Mouse (Mus musculus) cerebellum, adult 8-10 months (tissue): ENCODE measurements around the gene Vpreb1.
"Not testable (repeated sequence)": the region's sequence is repeated elsewhere in the genome, so short reads cannot be mapped to it uniquely, and the experiment has no call there.

Experiments used
- DNase-seq: peaks from one replicate; pipeline ENCODE4 v3.0.0; 2022

Gene Vpreb1

DNA sequence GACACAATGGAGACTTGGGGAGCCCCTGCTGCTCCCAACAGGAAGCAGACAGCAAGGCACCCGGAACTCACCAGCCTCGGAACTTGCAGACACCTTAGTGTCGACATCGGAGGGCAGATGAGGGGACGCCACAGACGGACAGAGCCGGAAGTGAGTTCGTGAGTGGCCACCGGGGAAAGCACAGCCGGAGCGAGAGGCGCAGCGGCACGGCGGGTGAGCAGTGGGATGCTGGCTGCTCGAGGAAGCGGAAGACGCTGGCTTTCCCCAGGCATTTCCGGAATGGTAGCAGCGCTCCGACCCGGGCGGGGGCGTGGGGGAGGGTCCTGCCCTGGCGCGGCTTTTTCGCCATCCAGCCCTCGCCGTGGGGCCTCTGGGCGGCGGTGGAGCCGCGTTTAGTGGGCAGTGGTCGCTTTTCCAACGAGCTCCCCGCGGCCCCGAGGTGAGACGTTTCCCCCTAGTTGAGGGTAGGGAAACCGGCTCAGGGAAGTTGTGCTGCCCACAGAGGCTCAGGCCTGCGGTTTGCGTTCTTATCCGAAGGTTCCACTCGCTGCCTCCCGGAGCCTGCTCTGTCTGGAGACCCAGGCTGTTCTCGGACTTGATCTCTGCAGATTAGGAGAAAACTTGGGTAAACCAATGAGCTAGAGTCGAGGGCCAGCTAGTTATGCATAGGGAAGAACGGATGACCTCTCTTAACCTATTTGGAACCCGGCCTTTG is at the start of gene Vpreb1, which contains the start of gene Top3b:
Gene Vpreb1, minus strand, starts transcription at position 227 of the 715 bp plus-strand sequence.
Gene Top3b, plus strand, starts transcription at position 120 of the 715 bp plus-strand sequence.
- DNase-seq, result peak; percentile 87

DNA sequence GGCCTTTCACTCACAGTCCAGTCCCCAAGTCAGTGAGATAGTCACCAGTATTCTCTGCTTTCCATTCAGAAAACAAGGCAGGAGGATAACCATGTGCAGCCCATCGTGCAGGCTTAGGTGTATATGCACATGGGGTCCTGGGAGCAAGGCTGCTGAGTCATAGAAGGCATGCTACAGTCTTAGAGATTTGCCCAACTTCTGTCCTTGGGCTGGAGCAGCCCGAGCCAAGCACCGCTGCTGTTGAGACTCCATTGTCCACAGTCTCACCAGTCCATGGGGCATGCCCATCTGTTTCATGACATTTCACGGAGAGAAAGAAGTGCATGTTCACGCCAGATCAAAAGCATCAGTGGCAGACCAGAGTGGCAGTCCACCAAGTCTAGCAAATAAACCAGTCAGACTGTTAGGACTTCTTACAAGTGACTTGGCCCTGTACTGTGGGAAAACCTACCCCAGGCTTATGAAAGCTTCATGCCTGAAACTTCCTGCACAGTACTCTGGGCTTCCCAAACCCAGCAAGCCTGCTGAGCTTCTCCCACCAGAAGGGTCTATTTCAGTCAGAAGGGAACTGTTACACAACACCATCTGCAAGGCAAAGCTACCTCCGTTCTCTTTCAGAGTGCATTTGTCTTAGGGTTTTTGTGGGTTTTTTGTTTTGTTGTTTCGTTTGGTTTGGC is 47.9 kb upstream of the Vpreb1 start:
- DNase-seq, result no peak

DNA sequence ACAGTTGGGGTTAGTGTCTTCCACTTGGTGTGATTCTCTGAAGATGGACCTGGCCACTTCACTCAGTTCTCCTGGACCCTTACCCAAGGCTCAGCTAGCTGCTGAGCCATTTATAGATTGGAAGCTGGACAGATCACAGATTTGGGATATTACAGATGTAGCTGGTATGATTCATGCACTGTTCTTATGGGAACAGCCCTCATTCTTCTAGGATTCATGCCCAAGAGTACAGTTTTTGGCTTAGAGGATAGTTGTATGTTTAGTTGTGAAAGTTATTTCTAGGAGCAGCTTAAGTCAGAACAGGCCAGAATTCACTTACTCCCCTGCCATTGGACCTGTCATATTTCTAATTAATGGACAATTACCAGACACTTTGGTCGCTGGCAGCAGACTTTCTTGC is 42.8 kb upstream of the Vpreb1 start:
- DNase-seq, result no peak

DNA sequence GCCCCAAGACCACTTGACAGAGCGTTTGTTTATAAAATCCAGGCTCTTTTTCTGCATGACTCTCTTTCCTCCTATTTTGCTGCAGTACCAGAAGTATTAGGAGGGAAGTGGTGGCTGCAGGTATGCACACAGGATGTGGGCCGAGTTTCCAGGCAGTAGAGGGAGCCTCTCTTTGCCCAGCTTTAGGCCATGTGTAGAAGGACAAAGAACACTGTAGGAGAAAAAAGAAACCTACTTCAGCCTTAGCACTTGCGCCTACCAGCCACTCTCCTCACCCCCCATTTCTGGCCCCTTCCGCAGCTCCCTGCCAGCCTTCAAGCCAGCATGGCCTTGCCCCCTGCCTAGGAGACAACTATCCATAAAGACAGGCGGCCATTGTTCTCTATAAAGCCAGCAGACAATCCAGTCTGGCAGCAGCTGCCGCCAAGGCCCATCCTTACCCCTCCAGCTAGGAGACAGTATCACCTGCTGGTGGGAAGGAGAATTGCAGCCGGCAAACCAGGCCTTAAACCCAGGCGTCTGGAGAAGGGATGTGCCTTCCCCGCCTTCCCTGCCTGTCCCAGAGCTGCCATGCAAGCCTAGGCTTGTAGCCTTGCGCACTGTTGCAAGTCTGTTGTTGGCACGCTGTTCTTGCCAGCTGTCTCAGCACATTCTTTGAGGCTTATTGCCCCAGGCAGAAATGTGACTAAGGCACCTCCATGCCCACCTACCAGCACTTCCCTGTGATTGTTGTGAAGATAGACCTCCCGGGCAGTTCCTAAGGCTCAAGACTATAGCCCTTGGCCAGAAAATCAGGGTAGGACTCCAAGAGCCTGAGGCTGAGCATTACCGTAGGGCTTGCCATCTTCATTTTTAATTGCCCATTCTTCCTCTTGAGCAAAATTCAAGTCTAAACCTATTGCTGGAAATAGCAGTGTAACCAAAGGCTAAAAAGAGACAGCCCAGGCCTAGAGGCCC is 41.3 kb upstream of the Vpreb1 start:
- DNase-seq, result peak; percentile 66

DNA sequence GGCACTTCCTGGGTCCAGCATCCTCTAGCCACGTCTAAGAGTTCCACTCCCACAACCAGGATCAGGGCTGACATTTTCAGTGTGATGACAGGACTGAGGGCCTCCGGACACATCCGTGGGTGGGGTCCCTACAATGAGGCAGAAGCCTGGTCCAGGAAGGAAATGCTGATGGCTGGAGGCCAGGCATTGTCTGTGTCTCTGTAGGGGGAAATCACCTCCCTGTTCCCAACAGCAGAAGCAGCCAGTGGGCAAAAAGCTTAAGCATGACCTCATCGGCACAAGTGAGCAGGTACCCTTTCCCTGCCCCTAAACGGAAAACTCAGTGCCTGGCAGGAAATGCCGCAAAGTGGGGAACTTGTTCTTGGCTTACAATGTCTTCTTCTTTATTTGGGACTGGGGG is 37.2 kb upstream of the Vpreb1 start:
- DNase-seq, result no peak

DNA sequence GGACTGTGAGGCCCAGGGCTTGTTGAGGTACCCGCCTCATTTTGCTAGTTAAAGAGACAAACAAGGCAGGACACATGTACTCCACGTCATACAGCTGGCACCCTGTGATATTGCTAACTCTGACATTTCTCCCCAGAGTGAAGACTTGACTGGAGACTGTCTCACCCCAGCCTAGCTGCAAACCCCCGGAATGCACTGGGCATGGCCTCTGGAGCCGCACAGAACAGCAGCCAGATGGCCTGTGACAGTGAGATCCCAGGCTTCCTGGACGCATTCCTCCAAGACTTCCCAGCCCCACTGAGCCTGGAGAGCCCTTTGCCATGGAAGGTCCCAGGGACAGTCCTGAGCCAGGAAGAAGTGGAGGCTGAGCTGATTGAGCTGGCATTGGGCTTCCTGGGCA is 32.5 kb upstream of the Vpreb1 start:
- no peak for DNase-seq

DNA sequence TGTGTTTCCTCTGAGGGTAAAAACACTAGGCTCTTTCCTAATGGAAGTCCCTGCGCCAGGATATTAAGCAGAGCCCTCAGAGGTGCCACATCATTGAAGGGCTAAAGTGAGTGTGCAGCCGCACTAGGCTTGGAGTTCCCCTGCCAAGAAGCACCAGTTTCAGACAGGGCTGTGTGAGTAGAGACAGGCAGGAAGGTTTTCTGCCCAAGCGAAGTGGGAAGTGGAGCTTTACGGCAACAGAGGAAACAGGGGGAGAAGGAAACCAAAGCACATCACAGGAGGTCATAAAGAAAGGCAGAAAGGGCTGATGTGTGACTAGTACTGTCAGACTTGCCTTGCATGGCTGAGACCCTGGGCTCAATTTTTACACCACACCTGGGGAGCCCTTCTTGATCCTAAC is 31.7 kb upstream of the Vpreb1 start:
- DNase-seq, result no peak

DNA sequence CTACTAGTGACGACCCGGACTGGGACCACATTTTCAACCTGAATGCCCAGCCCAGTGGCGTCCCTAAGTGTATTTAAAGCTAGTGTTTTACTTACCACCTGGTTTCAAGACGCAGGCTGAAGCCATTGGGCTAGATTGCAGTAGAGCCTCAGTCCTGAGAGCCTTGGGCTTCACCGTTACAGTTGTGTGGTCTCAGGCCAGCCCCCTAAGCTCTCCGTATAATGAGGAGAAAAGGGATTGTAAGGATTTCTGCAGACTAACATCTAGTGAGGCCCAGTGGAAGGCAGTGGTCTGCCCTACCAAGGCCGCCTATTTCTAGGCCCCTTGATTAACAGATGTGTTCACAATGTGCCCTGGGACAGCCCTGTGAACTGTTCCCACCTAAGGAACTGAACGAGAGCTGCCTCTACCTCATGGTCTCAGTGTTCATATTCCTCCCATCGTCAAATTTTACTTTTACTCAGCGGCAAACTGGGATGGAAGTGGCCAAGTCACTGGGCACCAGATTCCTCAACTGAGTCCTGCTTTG is 26.5 kb upstream of the Vpreb1 start:
- DNase-seq, result no peak

DNA sequence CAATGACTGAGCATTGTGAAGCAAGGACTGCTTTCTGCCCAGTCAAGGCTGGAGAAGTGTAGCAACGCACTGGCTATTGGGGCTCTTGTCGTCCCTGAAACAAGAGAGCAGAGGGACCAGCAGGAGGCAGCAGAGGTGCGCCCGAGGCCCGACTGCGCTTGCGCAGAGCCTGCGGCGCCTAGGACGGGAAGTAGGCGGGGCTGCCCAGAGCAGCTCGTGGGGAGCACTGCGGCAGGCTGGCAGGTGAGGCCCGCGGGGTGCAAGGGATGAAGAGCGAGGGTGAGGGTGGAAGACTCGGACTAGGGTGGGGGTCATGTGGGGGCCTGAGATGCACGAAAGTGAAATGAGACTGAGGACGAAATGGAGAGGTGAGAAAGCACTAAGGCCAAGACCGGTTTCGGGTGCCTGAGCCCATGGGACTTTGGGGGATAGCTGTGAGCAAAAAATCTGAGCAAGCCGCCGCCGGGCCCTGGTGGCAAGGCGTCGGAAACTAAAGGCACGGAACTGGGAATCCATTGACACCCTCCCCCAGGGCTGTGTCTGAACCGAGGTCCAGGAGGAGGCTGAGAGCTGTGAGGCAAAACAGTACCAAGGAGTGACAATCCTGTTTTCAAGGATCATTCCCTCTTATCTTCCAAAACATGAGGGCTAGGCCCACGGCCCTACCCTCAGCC is 25.9 kb upstream of the Vpreb1 start, which contains the start of gene Ppm1f:
Gene Ppm1f, plus strand, starts transcription at position 88 of the 674 bp plus-strand sequence.
- peak; percentile 97 for DNase-seq

DNA sequence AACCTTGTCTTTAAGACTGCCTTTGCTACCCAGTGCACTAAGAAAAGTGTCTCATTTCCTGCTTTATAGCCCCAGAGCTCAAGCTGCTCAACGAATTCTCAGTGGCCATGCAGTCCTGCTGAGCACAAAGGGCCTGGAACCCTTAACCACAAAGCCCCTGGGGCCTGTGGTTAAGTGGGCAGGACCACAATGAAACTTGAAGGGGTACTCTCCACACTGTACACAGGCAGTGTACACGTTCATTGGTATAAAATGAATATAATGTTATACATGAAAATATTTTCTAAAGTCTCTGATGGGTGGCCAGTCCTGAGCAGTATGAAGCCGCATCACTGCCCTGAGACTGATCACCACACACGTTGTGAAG is 25.4 kb upstream of the Vpreb1 start:
- no peak for DNase-seq

DNA sequence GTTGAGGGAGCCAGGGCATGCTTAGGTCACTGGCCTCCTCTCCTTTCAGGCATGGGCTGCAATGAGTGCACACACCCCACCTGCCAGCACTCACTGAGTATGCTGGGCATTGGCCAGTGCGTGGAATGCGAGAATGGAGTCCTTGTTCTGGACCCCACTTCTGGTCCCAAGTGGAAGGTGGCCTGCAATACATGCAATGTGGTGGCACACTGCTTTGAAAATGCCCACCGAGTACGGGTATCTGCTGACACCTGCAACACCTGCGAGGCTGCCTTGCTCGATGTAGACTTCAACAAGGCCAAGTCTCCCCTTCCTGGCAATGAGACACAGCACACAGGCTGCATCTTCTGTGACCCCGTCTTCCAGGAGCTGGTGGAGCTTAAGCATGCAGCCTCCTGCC is 21.7 kb upstream of the Vpreb1 start:
- DNase-seq, result no peak

DNA sequence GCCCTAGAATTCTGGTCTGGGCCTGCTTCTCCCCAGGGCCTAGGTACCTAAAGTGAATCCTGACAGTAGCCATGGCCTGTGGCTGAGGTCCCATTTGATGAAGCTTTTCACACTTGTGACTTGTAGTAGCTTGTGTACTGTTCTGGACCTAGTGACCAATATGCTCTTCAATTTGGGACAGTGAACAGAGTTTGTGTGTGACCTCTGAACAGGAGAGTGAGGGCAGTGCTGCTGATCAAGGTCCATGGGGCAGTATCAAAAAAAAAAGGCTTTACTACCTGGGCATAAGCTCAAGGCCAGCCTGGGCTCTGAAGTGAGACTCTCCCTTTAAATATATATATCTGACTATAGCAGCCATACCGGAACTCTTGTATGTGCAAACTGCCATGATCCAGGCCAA is 17.7 kb upstream of the Vpreb1 start:
- DNase-seq, result no peak

DNA sequence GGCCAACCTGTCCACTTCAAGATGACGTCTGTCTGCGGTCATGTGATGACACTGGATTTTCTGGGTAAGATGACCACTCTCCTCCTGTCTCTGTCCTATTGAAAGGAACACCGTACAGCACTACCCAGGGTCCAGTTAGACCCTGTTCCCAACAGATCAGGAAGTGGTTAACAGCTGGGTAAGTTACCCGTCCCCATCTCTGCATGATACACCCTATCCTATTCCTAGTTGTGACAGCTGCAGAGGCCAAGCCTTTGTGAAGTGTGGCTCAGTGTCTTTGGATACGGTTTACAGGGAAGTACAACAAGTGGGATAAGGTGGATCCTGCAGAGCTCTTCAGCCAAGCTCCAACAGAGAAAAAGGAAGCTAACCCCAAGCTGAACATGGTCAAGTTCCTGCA is 8.4 kb upstream of the Vpreb1 start:
- no peak for DNase-seq

DNA sequence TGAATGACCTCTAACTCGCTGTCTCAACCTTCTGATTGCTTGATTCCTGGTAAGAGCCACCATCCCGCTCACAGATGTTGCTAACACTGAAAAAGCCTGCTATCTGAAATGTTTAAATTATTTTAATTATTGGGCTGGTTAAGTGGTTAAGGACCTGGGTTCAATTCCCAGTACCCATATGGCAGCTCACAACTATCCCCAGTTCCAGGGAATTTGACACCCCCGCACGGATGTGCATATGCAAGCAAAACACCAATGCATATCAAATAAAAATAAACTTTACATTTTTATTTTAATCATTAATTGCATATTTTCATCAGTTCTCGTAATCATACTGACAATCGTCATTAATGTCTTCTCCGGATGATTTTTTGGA is 414 bp downstream of the Vpreb1 start:
- DNase-seq, result no peak

DNA sequence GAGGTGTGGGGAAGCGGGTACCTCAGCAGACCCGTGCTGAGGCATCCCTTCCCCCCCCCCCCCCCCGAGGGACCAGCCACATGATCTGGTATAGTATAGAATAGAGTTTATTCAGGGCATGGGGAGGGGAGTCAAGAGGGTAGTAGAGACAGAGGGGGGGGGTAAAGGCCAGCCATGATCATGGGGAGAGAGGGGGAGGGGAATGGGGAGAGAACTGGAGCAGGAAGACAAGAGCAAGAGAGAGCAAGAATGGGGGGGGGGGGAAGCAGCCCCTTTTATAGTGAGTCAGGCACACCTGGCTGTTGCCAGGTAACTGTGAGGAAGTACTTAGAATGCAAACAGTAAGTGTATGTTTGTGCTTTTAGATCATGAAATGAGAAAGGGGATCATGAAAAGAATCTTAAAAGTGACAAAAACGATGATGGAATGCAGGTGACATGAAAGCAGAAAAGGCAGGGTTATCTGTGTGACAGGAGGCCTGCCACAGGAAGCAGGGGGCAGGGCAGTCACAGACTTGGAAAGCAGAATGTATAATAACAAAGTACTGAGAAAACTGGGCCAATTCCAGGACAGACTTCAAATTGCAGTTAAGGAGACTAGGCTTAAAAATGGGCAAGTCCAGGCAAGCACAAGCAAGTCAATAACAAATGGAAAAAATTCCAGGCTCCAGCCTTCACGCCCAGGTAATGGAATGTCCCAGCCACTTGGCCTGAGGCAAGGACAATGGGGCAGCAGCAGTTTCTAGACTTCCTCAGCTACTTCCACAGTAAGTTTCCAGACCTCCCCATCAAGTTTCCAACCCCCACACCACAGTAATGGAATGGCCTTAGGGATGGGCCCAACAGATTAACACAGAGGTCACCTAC is 4.7 kb downstream of the Vpreb1 start:
- DNase-seq, result no peak

DNA sequence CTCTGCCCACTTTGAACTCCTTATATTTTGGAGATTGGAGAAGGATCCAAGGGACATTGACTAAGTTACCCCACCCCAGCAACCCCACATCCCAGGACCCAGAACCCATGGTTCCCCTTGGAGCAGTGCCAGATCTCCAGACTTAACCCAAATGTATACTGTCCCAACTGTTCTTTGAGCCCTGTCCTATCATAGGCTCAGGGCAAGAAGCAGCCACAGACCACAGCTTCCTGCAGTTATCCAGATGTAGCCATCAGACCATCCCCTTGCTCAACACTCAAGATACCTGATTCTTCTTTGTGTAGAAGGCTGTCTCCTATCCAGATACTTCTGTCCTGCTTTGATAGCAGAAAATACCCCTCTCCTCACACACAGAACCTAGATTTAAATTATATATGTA is 5.4 kb downstream of the Vpreb1 start:
- DNase-seq, result no peak

DNA sequence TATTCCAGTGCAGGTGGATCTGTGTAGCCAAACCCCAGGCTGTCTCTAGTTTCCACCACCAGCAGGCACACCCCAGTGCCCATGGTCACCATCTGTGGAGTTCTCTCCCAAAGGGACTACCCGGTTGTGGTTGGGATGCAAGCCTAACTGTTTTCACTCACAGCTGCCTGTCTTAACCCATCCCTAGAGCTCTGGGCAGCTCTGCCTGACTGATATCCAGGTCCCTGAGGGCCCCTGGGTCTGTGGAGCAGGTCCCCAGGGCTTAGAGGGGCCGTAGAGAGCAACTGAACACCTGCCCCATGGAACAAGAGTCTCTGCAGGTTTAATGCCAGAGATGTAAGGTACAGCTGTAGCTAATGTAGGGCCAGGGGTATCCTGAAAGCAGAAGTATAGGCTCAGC is 6.7 kb downstream of the Vpreb1 start, which contains the start of gene Igll1:
Gene Igll1, minus strand, starts transcription at position 8 of the 400 bp plus-strand sequence.
- no peak for DNase-seq

DNA sequence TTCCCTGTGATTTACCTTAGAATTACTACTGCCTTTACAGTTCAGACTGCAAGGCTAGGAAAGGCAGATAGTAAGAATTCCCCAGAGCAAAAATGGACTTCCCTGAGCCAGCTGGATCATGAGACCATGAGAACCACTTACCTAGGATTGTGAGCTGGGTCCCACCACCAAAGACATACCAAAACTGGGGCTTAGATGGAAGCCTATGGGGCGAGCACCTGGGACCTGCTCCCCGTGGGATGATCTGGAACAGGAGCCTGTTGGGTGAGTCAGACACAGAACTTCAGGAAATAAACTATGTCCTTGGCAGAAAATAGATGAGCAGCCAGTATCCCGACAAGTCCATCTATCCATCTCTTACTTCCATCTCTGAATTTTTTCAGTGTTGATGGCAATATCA is 8.4 kb downstream of the Vpreb1 start:
- no peak for DNase-seq

DNA sequence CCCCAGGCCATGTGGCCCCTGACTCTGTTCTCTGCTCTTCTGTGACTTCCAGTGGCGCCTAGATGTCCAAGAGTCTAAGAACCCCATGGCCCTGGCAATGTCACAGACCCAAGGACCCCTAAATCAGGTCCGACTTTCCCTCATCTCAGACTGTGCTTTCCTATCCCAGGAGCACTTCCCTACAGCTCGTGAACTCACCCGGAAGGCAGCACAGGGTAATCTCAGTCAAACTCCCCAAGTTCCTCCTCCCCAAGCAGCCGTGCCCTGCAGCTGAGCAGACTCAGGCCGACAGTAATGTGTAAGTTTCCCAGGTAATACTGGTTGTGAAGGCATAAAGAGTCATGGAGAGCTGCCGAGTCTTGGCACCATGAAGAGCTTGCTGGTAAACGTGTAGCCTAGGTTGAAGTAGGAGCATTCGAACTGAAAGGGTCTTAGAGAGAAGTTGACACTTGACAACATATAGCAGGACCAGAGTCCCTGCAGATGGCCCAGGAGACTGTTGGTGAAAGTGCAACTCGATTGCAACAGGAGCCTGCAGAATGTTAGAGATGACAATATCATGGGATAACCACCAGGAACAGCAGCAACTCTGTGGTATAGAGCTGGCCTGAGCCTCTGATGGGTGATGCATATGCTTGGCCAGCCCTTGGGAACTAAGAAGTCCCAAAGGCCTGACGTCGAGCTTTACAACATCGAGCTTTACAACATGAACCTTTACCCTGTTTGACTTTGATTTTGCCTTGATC is 13.7 kb downstream of the Vpreb1 start:
- no peak for DNase-seq

DNA sequence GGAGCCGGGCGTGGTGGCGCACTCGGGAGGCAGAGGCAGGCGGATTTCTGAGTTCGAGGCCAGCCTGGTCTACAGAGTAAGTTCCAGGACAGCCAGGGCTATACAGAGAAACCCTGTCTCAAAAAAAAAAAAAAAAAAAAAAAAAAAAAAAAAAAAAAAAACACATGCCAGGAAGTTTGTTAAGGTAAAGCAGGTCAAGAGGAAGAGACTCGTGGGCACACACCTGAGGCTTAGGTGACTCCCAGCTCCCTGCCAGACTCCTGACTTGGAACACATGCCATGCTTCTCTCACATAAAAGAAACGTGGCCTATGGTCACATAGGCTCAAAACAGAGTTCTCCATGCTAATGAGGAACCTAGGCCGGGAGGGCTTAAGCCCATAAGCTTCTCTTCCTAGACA is 14.6 kb downstream of the Vpreb1 start:
- not testable (repeated sequence) for DNase-seq

DNA sequence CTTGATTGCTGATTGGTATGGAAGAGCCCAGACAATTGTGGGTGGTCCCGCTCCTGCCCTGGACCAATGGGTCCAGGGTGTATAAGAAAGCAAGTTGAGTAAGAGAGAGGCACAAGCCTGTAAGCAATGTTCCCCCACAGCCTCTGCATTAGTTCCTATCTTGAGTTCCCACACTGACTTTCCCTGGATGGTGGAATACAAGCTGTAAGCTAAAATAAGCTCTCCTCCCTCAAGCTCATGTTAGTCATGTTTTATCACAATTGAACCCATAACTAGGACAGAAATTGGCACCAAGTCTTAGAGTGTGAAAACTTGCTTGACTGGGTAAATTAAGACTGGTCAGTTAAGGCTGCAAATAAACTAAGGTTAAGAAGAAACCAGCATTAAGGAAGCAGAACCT is 15.1 kb downstream of the Vpreb1 start:
- no peak for DNase-seq
